Mouse (Mus musculus): ENCODE data around the gene Cd27. TPM values are rescaled to one million over a fixed set of nuclear protein-coding genes. Genes with fewer than 3 reads are reported as not detected.
"Not testable (repeated sequence)": the region's sequence is repeated elsewhere in the genome, so short reads cannot be mapped to it uniquely, and the experiment has no call there.

The Cd27 gene
- total RNA-seq (2017): 170 and 196 TPM in 2 replicates

DNA sequence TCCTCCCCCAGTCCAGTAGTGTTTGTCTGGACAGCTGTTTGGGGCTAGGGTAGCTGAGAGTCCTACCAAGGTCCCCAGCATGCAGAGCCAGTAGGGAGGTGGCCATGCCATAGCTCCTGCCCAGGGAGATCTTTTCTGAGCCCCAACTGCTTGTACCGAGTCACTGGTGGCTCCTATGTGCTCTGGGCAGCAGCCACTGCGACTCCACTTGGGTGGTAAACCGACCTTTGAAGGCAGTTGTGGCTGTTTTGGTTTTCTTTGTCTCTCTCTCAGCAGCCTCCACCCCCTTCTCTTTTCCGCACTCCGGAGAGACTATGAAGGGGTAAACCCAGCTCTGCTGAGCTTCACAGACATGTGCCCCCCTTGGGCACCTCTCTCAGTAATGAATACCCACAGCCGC lies at the start of gene Cd27:
Gene Cd27 (minus strand): TSS at position 229 of the 400 bp plus-strand sequence.
- no peak for ATAC-seq (replicated peaks in 1 of 2; ENCODE audit: insufficient read depth in 1 of 2, low FRiP score in 2 of 2, low TSS enrichment in 1 of 2, low read depth in 1 of 2, poor library complexity in 2 of 2, severe bottlenecking in 2 of 2)

- no peak for ATAC-seq (replicated peaks in 1 of 2; ENCODE audit: insufficient read depth in 1 of 2, low FRiP score in 2 of 2, low TSS enrichment in 1 of 2, low read depth in 1 of 2, poor library complexity in 2 of 2, severe bottlenecking in 2 of 2)
These were observed 49.1 kb upstream of the Cd27 start, which contains the start of gene Tuba3a for GRCm38 (mm10) chr6:125285890-125286289. TSS of gene Tuba3a (minus strand) at chr6:125286042.

DNA sequence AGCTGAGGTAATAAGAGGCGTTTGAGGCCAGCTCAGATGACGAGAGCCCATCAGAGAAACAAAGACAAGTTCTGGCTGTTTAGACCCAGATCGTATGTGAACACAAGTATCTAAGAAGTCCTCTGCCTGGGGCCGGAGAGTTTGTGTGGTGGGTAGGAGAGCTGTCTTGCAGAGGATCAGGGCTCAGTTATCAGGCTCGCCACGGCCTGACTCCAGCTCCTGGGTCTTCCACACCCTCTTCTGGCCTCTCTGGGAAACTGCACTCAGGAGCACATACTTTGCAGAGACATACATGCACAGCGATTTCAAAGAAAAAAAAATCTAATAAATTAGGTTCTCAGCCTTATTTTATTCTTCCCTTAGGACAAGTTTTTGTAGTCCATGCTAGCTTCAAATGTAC lies 47.9 kb upstream of the Cd27 start:
- ATAC-seq (replicated peaks in 1 of 2; ENCODE audit: insufficient read depth in 1 of 2, low FRiP score in 2 of 2, low TSS enrichment in 1 of 2, low read depth in 1 of 2, poor library complexity in 2 of 2, severe bottlenecking in 2 of 2): no peak

DNA sequence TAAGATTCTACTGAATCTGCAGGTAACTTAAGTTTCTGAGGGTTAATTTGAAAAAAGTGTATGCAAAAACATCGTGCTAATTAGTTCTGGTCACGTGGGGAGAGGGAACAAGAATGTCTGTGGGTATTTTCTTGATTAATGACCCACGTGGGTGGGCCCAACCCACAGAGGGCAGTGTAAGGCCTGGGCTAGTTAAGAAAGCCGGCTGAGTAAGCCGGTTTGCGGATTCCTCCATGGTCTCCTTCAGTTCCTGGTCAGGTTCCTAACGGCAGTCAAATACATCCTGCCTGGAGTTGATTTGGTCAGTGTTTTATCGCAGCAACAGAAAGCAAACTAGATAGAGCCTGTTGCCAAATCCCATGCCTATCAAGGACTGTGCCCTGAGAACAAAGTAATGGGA lies 47.4 kb upstream of the Cd27 start:
- ATAC-seq (replicated peaks in 1 of 2; ENCODE audit: insufficient read depth in 1 of 2, low FRiP score in 2 of 2, low TSS enrichment in 1 of 2, low read depth in 1 of 2, poor library complexity in 2 of 2, severe bottlenecking in 2 of 2): no peak

DNA sequence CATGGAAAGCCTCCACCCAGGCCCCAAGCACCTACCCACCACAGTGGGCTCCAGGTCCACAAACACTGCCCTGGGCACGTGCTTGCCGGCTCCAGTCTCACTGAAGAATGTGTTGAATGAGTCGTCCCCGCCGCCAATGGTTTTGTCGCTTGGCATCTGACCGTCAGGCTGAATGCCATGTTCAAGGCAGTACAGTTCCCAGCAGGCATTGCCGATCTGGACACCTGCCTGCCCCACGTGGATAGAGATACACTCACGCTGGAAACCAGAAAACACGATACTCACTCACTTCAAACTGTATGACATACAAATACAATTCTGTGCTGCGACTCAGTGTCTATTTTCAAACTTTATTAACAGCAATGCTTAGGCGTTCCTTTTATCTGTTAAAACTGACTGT lies 45.9 kb upstream of the Cd27 start:
- ATAC-seq (replicated peaks in 1 of 2; ENCODE audit: insufficient read depth in 1 of 2, low FRiP score in 2 of 2, low TSS enrichment in 1 of 2, low read depth in 1 of 2, poor library complexity in 2 of 2, severe bottlenecking in 2 of 2): not testable (repeated sequence)

GRCm38 (mm10) chr6:125279729-125280128 lies 42.9 kb upstream of the Cd27 start:
- ATAC-seq (replicated peaks in 1 of 2; ENCODE audit: insufficient read depth in 1 of 2, low FRiP score in 2 of 2, low TSS enrichment in 1 of 2, low read depth in 1 of 2, poor library complexity in 2 of 2, severe bottlenecking in 2 of 2): peak; percentile 71 to 81

- ATAC-seq (replicated peaks in 1 of 2; ENCODE audit: insufficient read depth in 1 of 2, low FRiP score in 2 of 2, low TSS enrichment in 1 of 2, low read depth in 1 of 2, poor library complexity in 2 of 2, severe bottlenecking in 2 of 2): no peak
These were observed 38.2 kb upstream of the Cd27 start for GRCm38 (mm10) chr6:125274841-125275563.

GRCm38 (mm10) chr6:125272228-125272785 lies 35.5 kb upstream of the Cd27 start:
- no peak for ATAC-seq (replicated peaks in 1 of 2; ENCODE audit: insufficient read depth in 1 of 2, low FRiP score in 2 of 2, low TSS enrichment in 1 of 2, low read depth in 1 of 2, poor library complexity in 2 of 2, severe bottlenecking in 2 of 2)

DNA sequence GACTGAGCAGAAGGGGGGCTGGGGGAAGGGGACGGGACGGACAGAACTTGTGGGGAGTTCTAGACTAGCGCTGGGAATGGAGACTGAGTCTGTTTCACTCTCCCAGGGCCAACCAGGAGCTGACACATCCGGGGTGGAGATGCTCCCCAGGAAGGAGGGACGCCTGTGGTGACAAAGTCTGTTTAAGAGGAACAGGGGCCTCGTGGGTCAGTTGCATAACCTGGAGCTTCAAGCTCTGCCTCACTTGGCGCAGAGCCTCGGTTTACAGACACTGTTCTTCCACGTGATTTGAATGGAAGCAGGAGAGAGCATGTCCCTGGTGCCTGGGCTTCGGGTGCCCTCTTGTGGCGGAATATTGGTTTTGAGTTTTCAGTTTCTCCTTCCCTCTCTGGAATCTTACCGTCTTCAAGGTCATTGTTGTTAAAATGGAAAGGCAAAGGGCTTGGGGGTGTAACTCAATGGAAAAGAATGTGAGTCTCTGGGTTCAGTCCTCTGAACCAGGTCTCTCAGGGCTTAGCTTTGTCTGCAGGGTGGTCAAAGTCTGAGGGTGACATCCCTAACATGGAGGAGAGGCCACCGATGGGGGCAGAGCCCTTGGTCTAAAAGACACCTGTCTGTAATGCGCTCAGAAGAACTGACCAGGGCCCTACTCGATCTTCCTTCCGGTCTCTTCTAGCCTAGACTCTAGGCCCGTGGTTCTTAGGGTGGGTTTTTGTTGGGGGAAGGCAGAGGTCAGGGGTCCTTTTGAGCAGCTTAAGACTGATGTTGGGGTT lies 34.8 kb upstream of the Cd27 start:
- ATAC-seq (replicated peaks in 1 of 2; ENCODE audit: insufficient read depth in 1 of 2, low FRiP score in 2 of 2, low TSS enrichment in 1 of 2, low read depth in 1 of 2, poor library complexity in 2 of 2, severe bottlenecking in 2 of 2): peak; percentile 94

- ATAC-seq (replicated peaks in 1 of 2; ENCODE audit: insufficient read depth in 1 of 2, low FRiP score in 2 of 2, low TSS enrichment in 1 of 2, low read depth in 1 of 2, poor library complexity in 2 of 2, severe bottlenecking in 2 of 2): no peak
These were observed 32.0 kb upstream of the Cd27 start for GRCm38 (mm10) chr6:125268799-125269198.

GRCm38 (mm10) chr6:125267469-125267868 lies 30.7 kb upstream of the Cd27 start:
- ATAC-seq (replicated peaks in 1 of 2; ENCODE audit: insufficient read depth in 1 of 2, low FRiP score in 2 of 2, low TSS enrichment in 1 of 2, low read depth in 1 of 2, poor library complexity in 2 of 2, severe bottlenecking in 2 of 2): no peak

- not testable (repeated sequence) for ATAC-seq (replicated peaks in 1 of 2; ENCODE audit: insufficient read depth in 1 of 2, low FRiP score in 2 of 2, low TSS enrichment in 1 of 2, low read depth in 1 of 2, poor library complexity in 2 of 2, severe bottlenecking in 2 of 2)
These were observed 29.8 kb upstream of the Cd27 start for GRCm38 (mm10) chr6:125266600-125266999.

- ATAC-seq (replicated peaks in 1 of 2; ENCODE audit: insufficient read depth in 1 of 2, low FRiP score in 2 of 2, low TSS enrichment in 1 of 2, low read depth in 1 of 2, poor library complexity in 2 of 2, severe bottlenecking in 2 of 2): no peak
These were observed 29.3 kb upstream of the Cd27 start for GRCm38 (mm10) chr6:125266091-125266490.

GRCm38 (mm10) chr6:125265239-125265638 lies 28.4 kb upstream of the Cd27 start:
- peak; percentile 71 to 86 for ATAC-seq (replicated peaks in 1 of 2; ENCODE audit: insufficient read depth in 1 of 2, low FRiP score in 2 of 2, low TSS enrichment in 1 of 2, low read depth in 1 of 2, poor library complexity in 2 of 2, severe bottlenecking in 2 of 2)

DNA sequence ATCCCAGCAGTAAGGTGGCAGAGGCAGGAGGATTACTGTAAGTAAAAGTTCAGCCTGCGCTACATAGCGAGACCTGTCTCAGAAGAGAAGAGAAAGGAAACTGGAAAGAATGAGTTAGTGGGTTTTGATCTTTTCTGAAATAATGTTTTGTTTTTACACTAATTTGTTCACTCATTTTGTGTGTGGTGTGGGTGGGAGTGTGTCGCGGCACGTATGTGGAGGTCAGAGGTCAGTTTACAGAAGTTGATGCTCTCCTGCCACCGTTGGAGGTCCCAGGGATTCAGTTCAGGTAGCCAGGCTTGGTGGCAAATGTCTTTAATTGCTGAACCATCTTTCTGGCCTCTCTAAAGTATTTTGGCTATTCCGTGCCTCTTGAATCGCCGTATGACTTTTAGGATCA lies 27.4 kb upstream of the Cd27 start:
- ATAC-seq (replicated peaks in 1 of 2; ENCODE audit: insufficient read depth in 1 of 2, low FRiP score in 2 of 2, low TSS enrichment in 1 of 2, low read depth in 1 of 2, poor library complexity in 2 of 2, severe bottlenecking in 2 of 2): no peak

- no peak for ATAC-seq (replicated peaks in 1 of 2; ENCODE audit: insufficient read depth in 1 of 2, low FRiP score in 2 of 2, low TSS enrichment in 1 of 2, low read depth in 1 of 2, poor library complexity in 2 of 2, severe bottlenecking in 2 of 2)
These were observed 23.3 kb upstream of the Cd27 start for GRCm38 (mm10) chr6:125260006-125260555.

GRCm38 (mm10) chr6:125256222-125256966 lies 19.6 kb upstream of the Cd27 start:
- no peak for ATAC-seq (replicated peaks in 1 of 2; ENCODE audit: insufficient read depth in 1 of 2, low FRiP score in 2 of 2, low TSS enrichment in 1 of 2, low read depth in 1 of 2, poor library complexity in 2 of 2, severe bottlenecking in 2 of 2)

Data from hematopoietic stem cell, adult 5-6 weeks (primary cell).